ENCODE assay signal across 23 mouse cellular contexts in genomic region chr8:107396106-107396670, GRCm38 (mm10). TPM values are rescaled to one million over a fixed set of nuclear protein-coding genes. Genes with fewer than 3 reads are reported as not detected.
DNase-seq lines count a peak whose midpoint lies in the region; ATAC-seq and TF ChIP-seq lines count a peak whose summit lies in the region.
"Had no signal": no experiment of that assay in that cellular context is flagged by ENCODE, and none has a peak within 500 bp of the region (broad histone marks: within the 10 kb centered on the region; RNA-seq: fewer than 3 reads in every experiment).

No protein-coding gene starts in this region.

- no peaks in the 10 kb centered on the region for H3K4me1 ChIP-seq in liver, adult 2 months (ENCODE audit: control insufficient read depth, insufficient read depth, low read length)
- H3K4me1 ChIP-seq in liver, postnatal 0 days (ENCODE audit: insufficient read depth) = peaks cover under 1% of the 10 kb centered on the region; the same call in 1 of the 2 replicates
- peaks cover 31% of the 10 kb centered on the region for H3K4me1 ChIP-seq in limb, embryonic 15.5 days
- H3K4me1 ChIP-seq: heart, embryonic 12.5 days; neural tube, embryonic 13.5 days had no signal

- no peaks in the 10 kb centered on the region for H3K36me3 ChIP-seq in liver, adult 2 months (ENCODE audit: control insufficient read depth, insufficient read depth, low read length)
- no peaks in the 10 kb centered on the region for H3K36me3 ChIP-seq in liver, postnatal 0 days (replicated peaks; ENCODE audit: insufficient read depth, low read length)
- H3K36me3 ChIP-seq in limb, embryonic 15.5 days = no peaks in the 10 kb centered on the region
- H3K36me3 ChIP-seq: heart, embryonic 12.5 days; hindbrain, embryonic 12.5 days; neural tube, embryonic 13.5 days had no signal

- no peak overlapping the region for H3K4me2 ChIP-seq in liver, postnatal 0 days (ENCODE audit: low read depth, low read length)
- H3K4me2 ChIP-seq in limb, embryonic 15.5 days = no peak overlapping the region
- H3K4me2 ChIP-seq: heart, embryonic 12.5 days; hindbrain, embryonic 12.5 days; neural tube, embryonic 13.5 days had no signal

- TF ChIP-seq CTCF in liver, adult 2 months (IDR thresholded peaks at IDR 0.05; ENCODE audit: low read depth, low read length) = no peak
- no peak for TF ChIP-seq CTCF in liver, postnatal 0 days (IDR thresholded peaks at IDR 0.05; ENCODE audit: low read depth)

- no peak overlapping the region for H3K4me3 ChIP-seq in liver, adult 2 months (ENCODE audit: insufficient read depth, low read depth, low read length)
- H3K4me3 ChIP-seq in liver, postnatal 0 days (ENCODE audit: low read depth, low read length) = no peak overlapping the region
- H3K4me3 ChIP-seq in limb, embryonic 15.5 days = no peak overlapping the region
- H3K4me3 ChIP-seq: heart, embryonic 12.5 days; hindbrain, embryonic 12.5 days; layer of hippocampus, adult 2 months; neural tube, embryonic 13.5 days had no signal

- no peaks in the 10 kb centered on the region for H3K9me3 ChIP-seq in liver, postnatal 0 days (ENCODE audit: low read length)
- no peaks in the 10 kb centered on the region for H3K9me3 ChIP-seq in limb, embryonic 15.5 days
- H3K9me3 ChIP-seq: heart, embryonic 12.5 days; hindbrain, embryonic 12.5 days; neural tube, embryonic 13.5 days had no signal

- H3K79me2 ChIP-seq in liver, adult 2 months (ENCODE audit: control insufficient read depth, insufficient read depth, low read length) = no peaks in the 10 kb centered on the region

- TF ChIP-seq POLR2A in liver, adult 2 months (IDR thresholded peaks at IDR 0.05; ENCODE audit: extremely low read depth, insufficient read depth, low read length) = no peak

- 77% methylated on average over 10 of the region's 10 CpGs for WGBS in liver, adult 2 months
- 88% methylated on average over 10 of the region's 10 CpGs for WGBS in liver, postnatal 0 days (ENCODE audit: insufficient replicate concordance)
- 46% methylated on average over 10 of the region's 10 CpGs for WGBS in limb, embryonic 15.5 days

- DNase-seq in cerebellum, postnatal 36 days = peak; percentile 34 to 37
- peak; percentile 42 for DNase-seq in liver, adult 2 months (ENCODE audit: extremely low read depth, low read depth, low spot score)
- DNase-seq in liver, postnatal 0 days = no peak
- peak; percentile 39 for DNase-seq in forelimb bud, embryonic 11.5 days (ENCODE audit: low read depth, low spot score)
- DNase-seq in layer of hippocampus, postnatal 10 days (ENCODE audit: low spot score in 2 of 2) = no peak
- DNase-seq: embryo, embryonic 11 days; gastrocnemius, postnatal 36 days; heart, postnatal 14 days; kidney, adult 18-20 months; kidney, postnatal 14 days; left cerebral cortex, postnatal 4 days; lung, postnatal 10 days; midbrain, embryonic 14.5 days; right cerebral cortex, adult 18-20 months; thymus, adult 18-20 months; thymus, postnatal 4 days had no signal

- ATAC-seq in cerebellum, adult (ENCODE audit: insufficient number of reproducible peaks, low FRiP score, low TSS enrichment) = no peak
- no peak for ATAC-seq in liver, postnatal 0 days
- ATAC-seq in limb, embryonic 15.5 days (ENCODE audit: insufficient number of reproducible peaks, low FRiP score, low TSS enrichment, low read depth) = 0 out of 2 replicates have a peak, but pooled peaks have one; percentile 24
- ATAC-seq: Patski had no signal

- no peak for TF ChIP-seq EP300 in liver, postnatal 0 days (IDR thresholded peaks at IDR 0.05; ENCODE audit: low read depth)

- no peak overlapping the region for H3K9ac ChIP-seq in liver, adult 2 months (ENCODE audit: low read depth, low read length)
- no peak overlapping the region for H3K9ac ChIP-seq in liver, postnatal 0 days (replicated peaks)
- H3K9ac ChIP-seq in limb, embryonic 15.5 days = no peak overlapping the region
- H3K9ac ChIP-seq: heart, embryonic 12.5 days; hindbrain, embryonic 12.5 days; neural tube, embryonic 13.5 days had no signal

- H3K27ac ChIP-seq in liver, adult 2 months (replicated peaks; ENCODE audit: insufficient read depth, low read depth, low read length) = no peak overlapping the region
- no peak overlapping the region for H3K27ac ChIP-seq in liver, postnatal 0 days (ENCODE audit: low read depth)
- no peak overlapping the region for H3K27ac ChIP-seq in limb, embryonic 15.5 days
- H3K27ac ChIP-seq: hindbrain, embryonic 12.5 days; layer of hippocampus, adult 2 months; neural tube, embryonic 13.5 days had no signal

- no peaks in the 10 kb centered on the region for H3K27me3 ChIP-seq in liver, adult 2 months (ENCODE audit: control insufficient read depth, insufficient read depth, low read length)
- H3K27me3 ChIP-seq in liver, postnatal 0 days (ENCODE audit: insufficient read depth, low read length) = no peaks in the 10 kb centered on the region
- no peaks in the 10 kb centered on the region for H3K27me3 ChIP-seq in limb, embryonic 15.5 days
- H3K27me3 ChIP-seq: heart, embryonic 12.5 days; hindbrain, embryonic 12.5 days; neural tube, embryonic 13.5 days; Patski had no signal

RNA-seq across cellular contexts. Expression of gene Nqo1, which starts 6.8 kb away (rescaled TPM):
- total RNA-seq in liver, adult 2 months (2014; rRNA removed) = 20.0 and 20.6 TPM in 2 replicates
- polyA plus RNA-seq in liver, adult 2 months (2012; rRNA removed) = 12.6 and 13.8 TPM in 2 replicates
- polyA plus RNA-seq in liver, postnatal 0 days (2015; fragmentation: Nextera tagmentation; extraction: Ambion mirVana) = 8.3 and 8.4 TPM in 2 replicates
- polyA plus RNA-seq in limb, embryonic 15.5 days (2015; fragmentation: Nextera tagmentation; extraction: Ambion mirVana) = 14.6 and 16.5 TPM in 2 replicates
- 1 to 10 TPM; 2.3 to 3.0 TPM for total RNA-seq in layer of hippocampus, postnatal 10 days (2021)

RNA-seq across cellular contexts. Expression of gene Nob1, which starts 28.7 kb away (rescaled TPM):
- total RNA-seq in liver, adult 2 months (2014; rRNA removed) = 2.4 and 2.8 TPM in 2 replicates
- polyA plus RNA-seq in liver, adult 2 months (2012; rRNA removed) = 11.2 and 14.3 TPM in 2 replicates
- polyA plus RNA-seq in liver, postnatal 0 days (2015; fragmentation: Nextera tagmentation; extraction: Ambion mirVana) = 17.0 and 18.4 TPM in 2 replicates
- 78.5 and 84.8 TPM in 2 replicates for polyA plus RNA-seq in limb, embryonic 15.5 days (2015; fragmentation: Nextera tagmentation; extraction: Ambion mirVana)
- total RNA-seq in layer of hippocampus, postnatal 10 days (2021) = 10 to 100 TPM; 36.3 to 36.9 TPM

RNA-seq across cellular contexts. Expression of gene Wwp2, which starts 40.0 kb away (rescaled TPM):
- total RNA-seq in liver, adult 2 months (2014; rRNA removed) = 11.8 and 14.4 TPM in 2 replicates
- polyA plus RNA-seq in liver, adult 2 months (2012; rRNA removed) = 13.0 and 15.0 TPM in 2 replicates
- 26.2 and 29.1 TPM in 2 replicates for polyA plus RNA-seq in liver, postnatal 0 days (2015; fragmentation: Nextera tagmentation; extraction: Ambion mirVana)
- polyA plus RNA-seq in limb, embryonic 15.5 days (2015; fragmentation: Nextera tagmentation; extraction: Ambion mirVana) = 114 and 119 TPM in 2 replicates
- 10 to 100 TPM; 36.1 to 36.7 TPM for total RNA-seq in layer of hippocampus, postnatal 10 days (2021)

Comparison
In these comparisons a context has a peak if more than half of its experiments do, and no peak if none do; other contexts are left out.
1. DNase-seq: peak in cerebellum, postnatal 36 days (2 of 2), liver, adult 2 months (single experiment) and forelimb bud, embryonic 11.5 days (single experiment); none in liver, postnatal 0 days (single experiment) and layer of hippocampus, postnatal 10 days (0 of 2).